Mouse (Mus musculus) naive thymus-derived CD4-positive, alpha-beta T cell, adult 5 months (primary cell): ENCODE results near the gene Lrrc63. TPM values are rescaled to one million over a fixed set of nuclear protein-coding genes. Genes with fewer than 3 reads are reported as not detected.

Experiments
- polyA plus RNA-seq: library from polyadenylated mRNA; unstranded; fragments of 100-300 nt; shearing (Covaris generic); gene quantifications from one replicate; pipeline ENCODE4 v1.2.1, GENCODE M21; 2017

Gene Lrrc63
- polyA plus RNA-seq = not detected

DNA sequence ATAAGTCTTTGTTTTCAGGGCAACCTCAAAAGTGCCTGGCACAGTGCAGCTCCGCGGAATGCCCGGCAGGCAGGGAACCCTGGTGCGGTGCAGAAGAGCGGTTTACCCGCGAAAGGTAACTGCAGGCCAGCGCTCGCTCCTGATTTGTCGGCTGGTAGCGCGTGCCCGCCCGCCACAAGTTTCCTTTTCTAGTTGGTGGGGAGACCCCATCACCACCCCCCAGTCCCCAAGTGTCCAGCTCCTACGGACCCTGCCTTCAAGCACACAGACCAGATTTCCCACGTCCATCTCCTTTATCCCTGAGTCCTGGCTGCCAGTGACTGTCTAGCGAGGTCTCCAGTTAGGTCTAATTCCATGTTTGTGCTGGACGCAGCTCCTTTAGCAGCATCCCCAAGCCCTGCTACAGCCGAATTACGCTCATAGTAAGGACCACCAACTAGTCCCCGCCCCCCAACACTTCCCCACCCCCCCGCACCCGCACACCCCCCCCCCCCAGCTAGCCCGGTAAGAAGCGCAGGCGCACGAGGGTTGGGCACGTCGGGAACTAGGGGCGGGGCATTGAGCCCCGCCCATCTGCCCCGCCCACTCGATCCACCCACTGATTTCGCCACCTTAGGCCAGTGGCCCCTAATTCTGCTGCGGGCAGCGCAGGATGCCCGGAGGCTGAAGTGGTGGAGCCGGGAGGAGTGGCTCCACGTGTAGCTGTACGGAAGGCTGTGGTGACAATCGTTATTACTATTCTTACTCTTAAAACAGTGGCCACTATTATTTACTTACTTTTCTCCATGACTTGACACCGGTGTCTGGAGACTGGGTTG lies at the start of gene Lrrc63, which contains the start of gene Lcp1:
Gene Lrrc63, minus strand, starts transcription at position 381 of the 818 bp plus-strand sequence.
Gene Lcp1, plus strand, starts transcription at position 601 of the 818 bp plus-strand sequence.

Other genes starting within 250 kb of the Lrrc63 start
- 64.1 TPM for gene Lrch1, start 183.0 kb downstream of the Lrrc63 start, polyA plus RNA-seq
- gene Rubcnl, start 114.9 kb downstream of the Lrrc63 start, polyA plus RNA-seq = 0.17 TPM
- gene Lcp1, start 220 bp upstream of the Lrrc63 start, polyA plus RNA-seq = 668 TPM
- not detected for gene Cpb2, start 111.4 kb upstream of the Lrrc63 start, polyA plus RNA-seq
- gene Zc3h13, start 153.5 kb upstream of the Lrrc63 start, polyA plus RNA-seq = 53.9 TPM